Mouse (Mus musculus) C2C12 (cell line): ENCODE results near the gene H2al2a.

Experiments used
- CEBPB ChIP-seq: IDR thresholded peaks from one replicate; pipeline ENCODE4 v1.6.1; 2011; ENCODE audit warnings: low read depth, mild to moderate bottlenecking, control low read depth, moderate library complexity
- CTCF ChIP-seq: IDR thresholded peaks from one replicate; pipeline ENCODE4 v1.5.1; 2011; ENCODE audit not compliant: control insufficient read depth, insufficient read depth, insufficient read length
- MAX ChIP-seq: IDR thresholded peaks from one replicate; pipeline ENCODE4 v1.6.1; 2011; ENCODE audit warnings: mild to moderate bottlenecking, control low read depth
- MYOD1 ChIP-seq: IDR thresholded peaks from one replicate; pipeline ENCODE4 v1.6.1; 2011; ENCODE audit warnings: low read depth; ENCODE audit not compliant: control insufficient read depth, insufficient read length
- MYOG ChIP-seq: IDR thresholded peaks from one replicate; pipeline ENCODE4 v1.6.1; 2011; ENCODE audit not compliant: control insufficient read depth, insufficient read length; ENCODE audit errors: extremely low read depth
- USF1 ChIP-seq: IDR thresholded peaks from one replicate; pipeline ENCODE4 v1.6.1; 2011; ENCODE audit warnings: low read depth, mild to moderate bottlenecking, control low read depth, moderate library complexity

- TF ChIP-seq CTCF (no peak), USF1 (no peak), MAX (no peak), CEBPB (no peak), MYOD1 (no peak), MYOG (no peak)
These were observed 21.0 kb downstream of the H2al2a start for GRCm38 (mm10) chr2:17975601-17976327.
